Mouse (Mus musculus) liver, embryonic 14.5 days (tissue): Measurements from ENCODE around the gene Adap1.

ENCODE experiments used
- CTCF ChIP-seq: IDR thresholded peaks from 2 replicates; pipeline ENCODE4 v1.5.1; 2016; ENCODE audit warnings: antibody characterized with exemption, low read depth, control low read depth
- EP300 ChIP-seq: IDR thresholded peaks from 2 replicates; pipeline ENCODE4 v1.6.1; 2016; ENCODE audit warnings: antibody characterized with exemption, low read depth

DNA sequence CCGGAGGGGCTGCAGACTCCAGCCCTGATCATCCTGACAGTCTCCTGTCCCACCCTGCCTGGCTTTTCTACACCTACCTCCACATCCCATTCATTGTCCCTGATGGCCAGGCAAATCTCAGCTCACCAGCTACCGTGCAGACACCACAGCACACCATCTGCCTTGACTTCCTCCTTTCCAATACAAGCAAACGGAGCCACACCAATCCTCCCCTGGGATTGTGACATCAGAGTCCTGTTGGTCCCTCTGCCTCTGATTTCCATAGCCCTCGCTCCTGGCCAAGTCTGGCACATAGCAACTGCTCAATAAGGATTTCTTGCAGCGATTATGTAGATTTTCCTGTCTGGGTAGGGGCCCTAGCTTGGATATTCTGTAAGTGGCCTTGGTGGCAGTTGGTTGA is 25.7 kb upstream of the Adap1 start, which contains the start of gene Cox19:
- TF ChIP-seq CTCF = no peak
- no peak for TF ChIP-seq EP300
